Mouse (Mus musculus) intestine, embryonic 15.5 days (tissue): ENCODE measurements around the gene Ptma. TPM values are rescaled to one million over a fixed set of nuclear protein-coding genes. Genes with fewer than 3 reads are reported as not detected.

ENCODE experiments used
- ATAC-seq: fragments of 200-750 bp; cut with Nextera tagmentation; 2 replicates; pipeline ENCODE4 v1.8.0; 2017; ENCODE audit warnings: moderate TSS enrichment, moderate library complexity
- H3K27ac ChIP-seq: fragments of 300-500 bp; sonication (generic); 2 replicates; pipeline ENCODE4 v1.5.1; 2015; ENCODE audit warnings: mild to moderate bottlenecking, inconsistent platforms
- H3K27me3 ChIP-seq: fragments of 300-500 bp; sonication (generic); replicated peaks from 2 replicates; pipeline ENCODE4 v1.6.1; 2015; ENCODE audit warnings: inconsistent platforms
- H3K36me3 ChIP-seq: fragments of 300-500 bp; sonication (generic); 2 replicates; pipeline ENCODE4 v1.6.1; 2015; ENCODE audit warnings: inconsistent platforms
- H3K4me1 ChIP-seq: fragments of 300-500 bp; sonication (generic); replicated peaks from 2 replicates; pipeline ENCODE4 v1.6.1; 2015; ENCODE audit warnings: inconsistent platforms
- H3K4me2 ChIP-seq: fragments of 300-500 bp; sonication (generic); replicated peaks from 2 replicates; pipeline ENCODE4 v1.6.1; 2015; ENCODE audit warnings: mild to moderate bottlenecking, inconsistent platforms
- H3K4me3 ChIP-seq: fragments of 300-500 bp; sonication (generic); replicated peaks from 2 replicates; pipeline ENCODE4 v1.5.1; 2015; ENCODE audit warnings: inconsistent platforms
- H3K9ac ChIP-seq: fragments of 300-500 bp; sonication (generic); 2 replicates; pipeline ENCODE4 v1.6.1; 2015; ENCODE audit warnings: inconsistent platforms
- H3K9me3 ChIP-seq: fragments of 300-500 bp; sonication (generic); 2 replicates; pipeline ENCODE4 v1.6.1; 2016; ENCODE audit warnings: inconsistent platforms
- WGBS: fragments of 180-500 bp; shearing (Covaris S2); methylation state at CpG from one replicate; pipeline ENCODE4 v1.1.7; 2015; 5-methylcytosine and 5-hydroxymethylcytosine counted together
- polyA plus RNA-seq: library from polyadenylated mRNA; unstranded; fragments of >200 nt; fragmentation: Nextera tagmentation; extraction: Ambion mirVana; gene quantifications from 2 replicates; pipeline ENCODE4 v1.2.1, GENCODE M21; 2015

The Ptma gene
- polyA plus RNA-seq, 1 experiment from 2014 or later = 2,475 TPM

GRCm38 (mm10) chr1:86498611-86499010 is 27.9 kb upstream of the Ptma start:
- Histone ChIP-seq H3K27ac (peak overlapping the region; percentile 88), H3K4me1 (peaks cover 58% of the 10 kb centered on the region), H3K9me3 (no peaks in the 10 kb centered on the region), H3K9ac (no peak overlapping the region), H3K4me2 (no peak overlapping the region), H3K27me3 (no peaks in the 10 kb centered on the region), H3K4me3 (no peak overlapping the region), H3K36me3 (no peaks in the 10 kb centered on the region)
- 52% methylated on average over 1 of the region's 1 CpGs for WGBS
- no peak for ATAC-seq

DNA sequence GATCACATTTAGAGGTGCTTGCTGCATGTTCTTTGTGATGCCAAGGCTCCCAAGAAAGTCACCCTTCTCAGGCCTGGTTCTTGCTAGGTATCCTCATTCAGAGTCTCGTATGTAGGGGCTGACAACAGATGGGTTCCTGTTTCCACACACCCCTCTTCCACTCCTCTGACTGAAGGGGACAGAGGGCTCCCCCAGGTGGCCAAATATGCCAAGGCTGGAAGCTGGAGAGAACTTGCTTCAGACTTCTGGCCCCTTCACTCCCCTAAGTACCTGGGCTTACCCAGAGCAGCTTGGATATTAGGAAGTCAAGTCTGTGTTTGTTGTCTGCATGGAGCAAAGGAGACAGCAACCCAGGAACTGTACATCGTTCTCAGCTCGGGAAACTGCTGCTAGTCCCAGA is 26.6 kb upstream of the Ptma start:
- Histone ChIP-seq H3K27ac (no peak overlapping the region), H3K27me3 (no peaks in the 10 kb centered on the region), H3K4me3 (no peak overlapping the region), H3K36me3 (no peaks in the 10 kb centered on the region), H3K9ac (no peak overlapping the region), H3K4me1 (peaks cover 65% of the 10 kb centered on the region), H3K9me3 (no peaks in the 10 kb centered on the region), H3K4me2 (no peak overlapping the region)
- 43% methylated on average over 3 of the region's 3 CpGs for WGBS
- no peak for ATAC-seq

GRCm38 (mm10) chr1:86500681-86501080 is 25.8 kb upstream of the Ptma start:
- Histone ChIP-seq H3K9ac (no peak overlapping the region), H3K27ac (peak overlapping the region; percentile 56; the same call in 1 of the 2 replicates), H3K36me3 (no peaks in the 10 kb centered on the region), H3K9me3 (no peaks in the 10 kb centered on the region), H3K4me2 (no peak overlapping the region), H3K27me3 (no peaks in the 10 kb centered on the region), H3K4me3 (no peak overlapping the region), H3K4me1 (peaks cover 72% of the 10 kb centered on the region)
- ATAC-seq = no peak
- 45% methylated on average over 4 of the region's 4 CpGs for WGBS

DNA sequence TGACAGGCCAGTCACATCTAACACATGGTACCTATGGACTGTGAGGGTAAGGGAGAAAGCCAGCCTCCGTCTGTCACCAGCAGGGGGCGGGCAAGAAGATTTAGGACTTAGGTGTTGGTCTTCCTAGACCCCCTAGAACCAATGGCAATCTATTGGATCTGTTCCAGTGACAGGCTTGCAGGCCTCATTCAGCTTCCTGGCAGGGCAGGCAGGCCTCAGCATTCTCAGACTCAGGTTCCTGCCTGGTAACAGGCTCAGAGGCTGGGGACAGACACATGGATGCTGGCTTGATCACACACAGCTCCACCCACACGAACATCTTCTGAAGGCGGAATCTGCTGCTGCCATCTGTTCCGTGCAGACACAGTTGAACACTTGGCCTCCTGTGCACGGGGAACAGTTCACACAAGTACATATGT is 25.4 kb upstream of the Ptma start:
- H3K4me1 ChIP-seq = peaks cover 74% of the 10 kb centered on the region
- no peaks in the 10 kb centered on the region for H3K9me3 ChIP-seq
- 41% methylated on average over 6 of the region's 6 CpGs for WGBS
- no peak overlapping the region for H3K4me2 ChIP-seq
- H3K27ac ChIP-seq = peak overlapping the region; percentile 56; the same call in 1 of the 2 replicates
- no peaks in the 10 kb centered on the region for H3K27me3 ChIP-seq
- H3K4me3 ChIP-seq = no peak overlapping the region
- H3K9ac ChIP-seq = no peak overlapping the region
- no peak for ATAC-seq
- no peaks in the 10 kb centered on the region for H3K36me3 ChIP-seq

GRCm38 (mm10) chr1:86501559-86501958 is 25.0 kb upstream of the Ptma start:
- Histone ChIP-seq H3K4me1 (peaks cover 78% of the 10 kb centered on the region), H3K4me3 (no peak overlapping the region), H3K27ac (peak overlapping the region; percentile 56; the same call in 1 of the 2 replicates), H3K4me2 (0 out of 2 replicates have a peak overlapping the region, but pooled peaks have one; percentile 6), H3K9me3 (no peaks in the 10 kb centered on the region), H3K27me3 (no peaks in the 10 kb centered on the region), H3K9ac (no peak overlapping the region), H3K36me3 (no peaks in the 10 kb centered on the region)
- WGBS = 3% methylated on average over 4 of the region's 4 CpGs
- peak; percentile 0; the same call in 1 of the 2 replicates for ATAC-seq

DNA sequence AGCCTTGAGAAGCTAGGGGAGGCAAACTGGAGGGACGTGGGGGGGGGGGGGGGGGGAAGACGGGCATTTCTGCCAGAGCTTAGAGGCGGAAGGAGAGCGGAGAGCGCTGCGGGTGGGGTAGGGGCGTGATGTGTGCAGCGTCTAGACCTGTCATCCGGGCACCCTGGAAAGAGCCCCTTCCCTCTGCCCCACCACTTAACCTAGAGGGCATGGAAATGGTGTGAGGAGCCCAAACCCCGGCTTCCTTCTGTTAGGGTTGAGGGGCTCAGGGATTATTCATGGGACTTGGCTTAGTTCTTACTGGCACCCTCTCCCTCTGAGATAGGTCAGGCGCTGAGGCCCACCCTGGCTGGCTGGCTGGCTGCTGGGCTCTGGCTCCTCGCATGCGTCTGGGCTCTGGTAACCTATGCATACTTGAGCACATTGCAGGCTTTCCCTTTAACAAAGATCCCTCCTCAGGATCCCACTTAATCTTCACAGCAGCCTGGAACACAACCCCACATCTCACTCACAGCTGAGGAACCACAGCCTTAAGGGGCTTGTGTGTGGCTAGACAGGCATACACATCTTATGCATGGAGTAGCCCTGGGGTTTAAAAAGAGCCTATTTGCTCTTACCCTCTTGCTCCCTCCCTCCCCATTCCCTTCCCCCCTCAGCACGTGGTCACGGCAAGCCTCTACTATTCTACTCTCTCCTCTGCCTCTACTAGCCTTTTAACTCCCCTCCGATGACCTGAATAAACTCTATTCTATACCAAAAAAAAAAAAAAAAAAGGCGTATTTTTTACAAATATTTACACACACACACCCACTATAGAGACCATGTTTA is 24.1 kb upstream of the Ptma start:
- WGBS = 33% methylated on average over 16 of the region's 17 CpGs

DNA sequence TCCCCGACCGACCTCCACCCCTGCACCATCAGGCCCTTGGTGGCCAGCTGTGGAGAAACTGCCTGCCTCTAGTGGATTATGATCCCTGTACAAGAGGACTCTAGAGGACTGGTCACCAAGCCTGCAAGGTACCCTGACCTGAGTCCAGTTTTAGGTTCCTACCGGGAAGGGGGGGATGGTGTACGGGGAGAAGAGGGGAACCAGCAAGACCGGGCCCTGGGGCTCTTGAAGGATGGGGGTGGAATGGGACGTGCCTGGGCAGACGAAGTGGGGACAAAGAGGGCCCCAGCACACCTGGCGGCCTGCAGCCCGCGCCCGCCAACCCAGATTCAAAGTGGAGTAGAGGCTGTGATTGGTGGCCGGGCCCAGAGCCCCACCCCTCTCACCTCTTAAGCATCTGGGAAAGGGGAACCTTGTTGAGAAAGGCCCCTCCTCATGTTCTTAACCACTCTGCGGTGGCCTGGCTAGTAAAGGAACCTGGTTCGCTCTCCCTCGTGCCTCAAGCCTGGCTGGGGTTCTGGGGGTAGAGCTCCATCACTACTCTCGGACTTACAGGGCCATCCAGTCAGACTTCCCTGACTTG is 23.3 kb upstream of the Ptma start:
- ATAC-seq = peak; percentile 44
- Histone ChIP-seq H3K4me3 (peak overlapping the region; percentile 36), H3K9ac (peak overlapping the region; percentile 46), H3K4me1 (peaks cover 67% of the 10 kb centered on the region), H3K4me2 (peak overlapping the region; percentile 83), H3K27ac (peak overlapping the region; percentile 90), H3K36me3 (no peaks in the 10 kb centered on the region), H3K27me3 (no peaks in the 10 kb centered on the region), H3K9me3 (no peaks in the 10 kb centered on the region)
- WGBS = 20% methylated on average over 16 of the region's 16 CpGs

More for the DNA sequence above, 24.1 kb upstream of the Ptma start:
- Histone ChIP-seq H3K4me3 (no peak overlapping the region), H3K4me1 (peaks cover 74% of the 10 kb centered on the region), H3K36me3 (no peaks in the 10 kb centered on the region), H3K9ac (0 out of 2 replicates have a peak overlapping the region, but pooled peaks have one; percentile 26), H3K4me2 (peak overlapping the region; percentile 83; the same call in 1 of the 2 replicates), H3K9me3 (no peaks in the 10 kb centered on the region), H3K27ac (peak overlapping the region; percentile 90), H3K27me3 (no peaks in the 10 kb centered on the region)
- ATAC-seq = no peak

GRCm38 (mm10) chr1:86503906-86504696 is 22.4 kb upstream of the Ptma start:
- peak; percentile 92 for ATAC-seq
- Histone ChIP-seq H3K4me3 (peak overlapping the region; percentile 36), H3K36me3 (no peaks in the 10 kb centered on the region), H3K27ac (peak overlapping the region; percentile 90), H3K9ac (peak overlapping the region; percentile 46), H3K27me3 (no peaks in the 10 kb centered on the region), H3K4me1 (peaks cover 60% of the 10 kb centered on the region), H3K9me3 (no peaks in the 10 kb centered on the region), H3K4me2 (peak overlapping the region; percentile 83)
- WGBS = under 1% methylated on average over 64 of the region's 64 CpGs

GRCm38 (mm10) chr1:86504697-86505421 is 21.7 kb upstream of the Ptma start:
- H3K4me2 ChIP-seq = peak overlapping the region; percentile 83
- no peaks in the 10 kb centered on the region for H3K9me3 ChIP-seq
- peaks cover 55% of the 10 kb centered on the region for H3K4me1 ChIP-seq
- no peaks in the 10 kb centered on the region for H3K27me3 ChIP-seq
- H3K4me3 ChIP-seq = peak overlapping the region; percentile 36
- H3K36me3 ChIP-seq = no peaks in the 10 kb centered on the region
- H3K9ac ChIP-seq = peak overlapping the region; percentile 46
- ATAC-seq = no peak
- 19% methylated on average over 19 of the region's 19 CpGs for WGBS
- H3K27ac ChIP-seq = peak overlapping the region; percentile 90

GRCm38 (mm10) chr1:86505461-86505860 is 21.1 kb upstream of the Ptma start:
- ATAC-seq = no peak
- H3K36me3 ChIP-seq = no peaks in the 10 kb centered on the region
- WGBS = 67% methylated on average over 1 of the region's 1 CpGs
- H3K9me3 ChIP-seq = no peaks in the 10 kb centered on the region
- H3K27me3 ChIP-seq = no peaks in the 10 kb centered on the region
- peak overlapping the region; percentile 46; the same call in 1 of the 2 replicates for H3K9ac ChIP-seq
- H3K4me2 ChIP-seq = peak overlapping the region; percentile 83; the same call in 1 of the 2 replicates
- peaks cover 52% of the 10 kb centered on the region for H3K4me1 ChIP-seq
- peak overlapping the region; percentile 90 for H3K27ac ChIP-seq
- H3K4me3 ChIP-seq = no peak overlapping the region

DNA sequence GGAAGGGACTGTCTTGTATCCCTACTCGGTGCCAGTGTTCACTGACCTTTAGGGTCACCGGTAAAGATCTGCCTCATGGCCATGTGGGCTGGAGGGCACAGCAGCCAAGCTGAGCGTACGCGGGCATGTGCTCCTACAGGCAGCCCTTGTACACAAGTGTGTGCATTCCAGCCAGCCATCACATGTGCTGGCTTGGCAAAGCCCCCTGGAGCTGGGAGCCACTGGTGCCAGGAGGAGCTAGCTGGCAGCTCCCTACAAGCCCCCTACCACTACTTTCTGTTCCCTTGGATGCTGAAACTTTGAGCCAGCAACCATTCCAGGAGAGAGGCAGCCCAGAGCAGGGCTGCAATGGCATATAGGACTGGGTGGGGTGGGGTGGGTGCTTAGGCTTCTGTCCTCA is 20.1 kb upstream of the Ptma start:
- 94% methylated on average over 5 of the region's 5 CpGs for WGBS
- peak overlapping the region; percentile 40; the same call in 1 of the 2 replicates for H3K27ac ChIP-seq
- H3K4me1 ChIP-seq = peaks cover 43% of the 10 kb centered on the region

More for the DNA sequence above, 20.1 kb upstream of the Ptma start:
- ATAC-seq = no peak
- no peaks in the 10 kb centered on the region for H3K27me3 ChIP-seq
- H3K9ac ChIP-seq = no peak overlapping the region
- no peak overlapping the region for H3K4me2 ChIP-seq
- no peaks in the 10 kb centered on the region for H3K9me3 ChIP-seq
- no peaks in the 10 kb centered on the region for H3K36me3 ChIP-seq
- no peak overlapping the region for H3K4me3 ChIP-seq
